Mouse (Mus musculus): ENCODE results near the gene Gnao1.

Gnao1 gene

GRCm38 (mm10) chr8:93809686-93810027, at the start of gene Gnao1:
Gnao1 (plus strand) TSS chr8:93809966.
- DNase-seq (ENCODE audit: low read depth, low spot score) = no peak

GRCm38 (mm10) chr8:93777605-93778004, 32.2 kb upstream of the Gnao1 start:
- DNase-seq (ENCODE audit: low read depth, low spot score) = no peak

- DNase-seq (ENCODE audit: low read depth, low spot score) = no peak
Observed at GRCm38 (mm10) chr8:93809226-93809625, 540 bp upstream of the Gnao1 start.

DNA sequence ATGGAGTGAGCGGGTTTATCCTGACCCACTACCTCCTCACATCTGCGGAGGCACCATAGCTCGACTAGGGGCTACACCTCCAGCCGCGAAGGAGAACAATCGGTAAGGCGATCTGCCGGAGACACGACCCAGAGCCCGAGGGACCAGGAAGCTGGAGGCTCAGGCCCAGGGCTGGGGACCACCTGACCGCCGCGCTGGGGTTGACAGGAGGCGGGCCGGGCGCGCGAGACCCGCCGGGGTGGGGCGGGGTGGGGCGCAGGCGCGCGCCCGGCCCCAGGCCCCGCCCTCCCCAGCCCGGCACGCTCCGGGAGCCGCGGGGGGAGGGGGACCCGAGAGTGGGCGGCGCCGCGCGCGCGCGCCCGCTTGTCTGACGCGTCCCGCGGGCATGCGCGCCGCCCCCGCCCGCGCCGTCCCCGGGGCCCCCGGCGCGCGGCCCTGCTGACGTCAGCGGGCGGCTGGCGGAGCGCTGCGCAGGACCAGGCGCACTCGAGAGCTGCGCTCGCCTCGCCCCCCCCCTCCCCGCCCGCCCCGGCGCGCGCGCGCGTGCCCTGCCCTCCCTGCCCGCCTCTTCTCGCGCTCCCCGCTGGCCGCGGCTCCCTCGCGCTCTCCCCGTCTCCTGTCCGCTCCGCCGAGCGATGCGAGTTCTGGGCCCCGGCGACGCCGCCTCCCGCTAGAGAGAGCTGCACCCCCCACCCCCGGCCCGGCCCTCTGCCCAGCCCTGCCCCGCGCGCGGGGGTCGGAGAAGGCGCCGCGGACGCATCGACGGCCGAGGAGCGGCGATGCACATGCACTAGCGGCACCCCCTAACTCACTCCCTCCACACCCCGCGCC, 477 bp downstream of the Gnao1 start:
- DNase-seq (ENCODE audit: low read depth, low spot score) = peak; percentile 73

DNA sequence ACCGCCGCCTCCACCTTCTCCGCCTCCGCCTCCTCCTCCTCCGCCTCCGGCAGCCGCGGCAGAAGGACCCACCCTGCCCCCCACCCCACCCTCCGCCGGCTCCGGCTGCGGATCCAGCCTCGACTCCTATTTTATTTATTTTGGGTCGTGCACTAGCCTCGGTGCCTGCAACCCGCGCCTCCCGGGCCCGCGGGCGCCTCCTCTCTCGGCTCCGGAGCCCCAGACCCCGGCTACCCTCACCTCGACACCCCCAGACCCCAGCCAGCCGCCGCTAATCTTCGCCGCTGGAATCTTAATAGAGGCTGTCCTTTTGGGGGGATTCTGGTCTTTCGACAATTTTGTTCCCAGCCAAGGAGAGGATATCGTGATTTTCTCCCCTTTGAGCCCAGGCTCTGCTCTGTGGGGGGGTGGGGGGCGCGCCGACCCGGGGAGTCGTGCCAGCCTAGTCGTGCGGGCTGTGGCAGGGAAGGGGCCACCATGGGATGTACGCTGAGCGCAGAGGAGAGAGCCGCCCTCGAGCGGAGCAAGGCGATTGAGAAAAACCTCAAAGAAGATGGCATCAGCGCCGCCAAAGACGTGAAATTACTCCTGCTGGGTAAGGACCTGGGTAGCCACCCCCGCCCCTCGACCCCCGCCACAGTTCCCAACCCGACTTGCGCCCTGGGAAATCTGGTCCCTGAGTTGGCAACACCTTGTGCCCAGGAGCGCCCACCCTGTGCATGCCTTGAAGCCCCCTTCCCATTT, 1.3 kb downstream of the Gnao1 start:
- no peak for DNase-seq (ENCODE audit: low read depth, low spot score)

GRCm38 (mm10) chr8:93811719-93812475, 2.1 kb downstream of the Gnao1 start:
- DNase-seq (ENCODE audit: low read depth, low spot score) = no peak

DNA sequence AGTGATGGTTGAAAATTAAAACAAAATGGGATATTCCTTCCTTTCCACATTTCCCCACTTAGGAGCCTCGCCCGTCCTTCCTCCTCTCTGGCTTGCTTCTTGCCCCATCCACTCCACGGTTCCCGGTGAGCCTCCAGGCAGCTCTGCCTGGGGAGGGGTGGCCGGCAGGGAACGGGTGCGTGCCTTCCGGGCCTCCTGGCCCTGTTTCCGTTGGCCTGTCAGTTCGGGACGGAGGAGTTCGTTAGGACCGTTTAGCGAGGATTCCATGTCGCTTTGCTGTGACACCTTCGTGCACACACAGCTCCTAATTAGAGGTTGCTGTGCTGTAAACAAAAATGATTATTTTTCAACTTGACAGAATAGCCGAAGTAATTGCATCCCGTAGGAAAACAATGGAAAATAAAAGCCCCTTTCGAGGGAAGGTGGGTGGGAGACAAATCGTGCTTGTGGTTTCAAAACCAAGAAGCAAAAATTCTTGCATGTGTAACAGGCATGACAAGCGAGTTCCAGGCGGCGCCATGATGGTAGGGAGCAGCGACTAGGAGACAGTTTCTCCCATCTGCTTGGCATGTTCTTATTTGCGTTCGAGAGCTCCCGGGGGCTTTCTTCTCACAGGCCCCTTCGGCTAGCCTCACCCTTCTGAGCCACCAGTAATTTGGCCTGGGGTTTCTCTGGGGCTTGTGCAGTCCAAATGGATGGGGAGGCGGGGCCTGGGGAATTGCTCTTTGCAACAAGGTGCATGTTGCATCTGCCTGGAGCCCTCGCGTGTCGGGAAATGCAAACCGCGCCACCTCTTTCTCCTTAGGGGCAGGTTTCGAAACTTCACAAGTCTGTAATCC, 3.0 kb downstream of the Gnao1 start:
- DNase-seq (ENCODE audit: low read depth, low spot score) = no peak

- peak; percentile 87 for DNase-seq (ENCODE audit: low read depth, low spot score)
Observed at GRCm38 (mm10) chr8:93813405-93813761, 3.6 kb downstream of the Gnao1 start.

GRCm38 (mm10) chr8:93814266-93814665, 4.5 kb downstream of the Gnao1 start:
- no peak for DNase-seq (ENCODE audit: low read depth, low spot score)

- DNase-seq (ENCODE audit: low read depth, low spot score) = no peak
Observed at GRCm38 (mm10) chr8:93816226-93816625, 6.5 kb downstream of the Gnao1 start.

GRCm38 (mm10) chr8:93817366-93817765, 7.6 kb downstream of the Gnao1 start:
- no peak for DNase-seq (ENCODE audit: low read depth, low spot score)

- DNase-seq (ENCODE audit: low read depth, low spot score) = no peak
Observed at GRCm38 (mm10) chr8:93819929-93820328, 10.2 kb downstream of the Gnao1 start.

- DNase-seq (ENCODE audit: low read depth, low spot score) = no peak
Observed at GRCm38 (mm10) chr8:93821327-93821726, 11.6 kb downstream of the Gnao1 start.

DNA sequence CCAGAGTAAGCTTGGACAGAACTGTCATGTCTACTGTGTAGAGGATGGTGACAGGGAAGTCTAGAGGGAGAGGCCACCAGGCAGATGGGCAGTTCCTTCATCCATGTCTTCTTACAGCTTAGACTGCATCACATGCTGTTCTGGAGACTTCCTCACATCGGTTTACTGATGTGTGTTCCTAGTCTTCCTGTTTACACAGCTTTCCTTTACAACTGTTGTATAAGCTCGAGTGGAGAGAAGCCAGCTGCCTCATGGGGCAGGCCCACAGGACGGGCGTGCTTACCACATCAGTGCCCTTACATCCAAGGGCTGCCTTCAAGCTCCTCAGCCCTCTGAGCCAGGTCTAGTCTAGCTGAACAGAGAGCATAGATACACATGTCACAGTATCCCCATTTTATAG, 15.6 kb downstream of the Gnao1 start:
- DNase-seq (ENCODE audit: low read depth, low spot score) = no peak

GRCm38 (mm10) chr8:93830626-93831025, 20.9 kb downstream of the Gnao1 start:
- DNase-seq (ENCODE audit: low read depth, low spot score) = no peak

GRCm38 (mm10) chr8:93835771-93836170, 26.0 kb downstream of the Gnao1 start:
- no peak for DNase-seq (ENCODE audit: low read depth, low spot score)

GRCm38 (mm10) chr8:93839113-93839512, 29.3 kb downstream of the Gnao1 start:
- no peak for DNase-seq (ENCODE audit: low read depth, low spot score)

- DNase-seq (ENCODE audit: low read depth, low spot score) = no peak
Observed at GRCm38 (mm10) chr8:93840486-93840885, 30.7 kb downstream of the Gnao1 start.

GRCm38 (mm10) chr8:93840956-93841752, 31.4 kb downstream of the Gnao1 start:
- DNase-seq (ENCODE audit: low read depth, low spot score) = no peak

DNA sequence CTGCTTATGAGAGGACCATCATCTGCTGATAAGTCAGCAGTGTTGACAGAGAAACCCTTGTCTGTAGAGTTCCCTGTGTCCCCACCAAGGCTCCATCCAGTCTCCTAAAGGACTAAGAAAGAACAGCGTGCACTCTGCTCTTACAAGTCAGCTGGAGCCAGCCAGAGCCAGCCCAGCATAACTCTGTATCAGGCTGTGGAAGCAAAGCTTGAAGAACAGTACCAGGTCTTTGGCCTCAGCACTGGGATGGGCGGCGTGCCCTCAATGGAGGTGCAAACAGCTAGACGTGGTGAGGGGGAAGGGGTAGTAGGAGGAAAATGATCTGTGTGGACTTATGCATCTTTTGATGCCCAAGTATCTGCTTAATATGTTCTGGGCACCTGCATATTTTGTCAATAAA, 32.8 kb downstream of the Gnao1 start:
- DNase-seq (ENCODE audit: low read depth, low spot score) = no peak
